Mouse (Mus musculus) liver, embryonic 12.5 days (tissue): ENCODE results near the gene Lin7c. TPM values are rescaled to one million over a fixed set of nuclear protein-coding genes. Genes with fewer than 3 reads are reported as not detected.
"Not testable (repeated sequence)": the region's sequence is repeated elsewhere in the genome, so short reads cannot be mapped to it uniquely, and the experiment has no call there.

ENCODE experiments used
- ATAC-seq: fragments of 200-750 bp; cut with Nextera tagmentation; 2 replicates; pipeline ENCODE4 v1.8.0; 2017; ENCODE audit warnings: moderate number of reproducible peaks, mild to moderate bottlenecking, moderate library complexity
- H3K27ac ChIP-seq: fragments of 300-500 bp; sonication (generic); 2 replicates; pipeline ENCODE4 v1.5.1; 2016; ENCODE audit warnings: mild to moderate bottlenecking
- H3K27me3 ChIP-seq: fragments of 300-500 bp; sonication (generic); replicated peaks from 2 replicates; pipeline ENCODE4 v1.6.1; 2016; ENCODE audit warnings: mild to moderate bottlenecking, moderate library complexity
- H3K36me3 ChIP-seq: fragments of 300-500 bp; sonication (generic); 2 replicates; pipeline ENCODE4 v1.6.1; 2016; ENCODE audit warnings: mild to moderate bottlenecking, moderate library complexity
- H3K4me1 ChIP-seq: fragments of 300-500 bp; sonication (generic); 2 replicates; pipeline ENCODE4 v1.6.1; 2016
- H3K4me2 ChIP-seq: fragments of 300-500 bp; sonication (generic); 2 replicates; pipeline ENCODE4 v1.6.1; 2016; ENCODE audit warnings: mild to moderate bottlenecking, moderate library complexity
- H3K4me3 ChIP-seq: fragments of 300-500 bp; sonication (generic); 2 replicates; pipeline ENCODE4 v1.5.1; 2016; ENCODE audit warnings: mild to moderate bottlenecking, moderate library complexity
- H3K9ac ChIP-seq: fragments of 300-500 bp; sonication (generic); 2 replicates; pipeline ENCODE4 v1.6.1; 2016; ENCODE audit warnings: mild to moderate bottlenecking, moderate library complexity
- H3K9me3 ChIP-seq: fragments of 300-500 bp; sonication (generic); replicated peaks from 2 replicates; pipeline ENCODE4 v1.6.1; 2016; ENCODE audit warnings: mild to moderate bottlenecking, moderate library complexity
- WGBS: fragments of 180-500 bp; shearing (Covaris S2); methylation state at CpG from one replicate; pipeline ENCODE4 v1.1.7; 2016; ENCODE audit not compliant: insufficient replicate concordance; 5-methylcytosine and 5-hydroxymethylcytosine counted together
- polyA plus RNA-seq: library from polyadenylated mRNA; unstranded; fragments of >200 nt; fragmentation: Nextera tagmentation; extraction: Ambion mirVana; gene quantifications from 2 replicates; pipeline ENCODE4 v1.2.1, GENCODE M21; 2016

Lin7c gene
- polyA plus RNA-seq = 29.9 and 31.6 TPM in 2 replicates

DNA sequence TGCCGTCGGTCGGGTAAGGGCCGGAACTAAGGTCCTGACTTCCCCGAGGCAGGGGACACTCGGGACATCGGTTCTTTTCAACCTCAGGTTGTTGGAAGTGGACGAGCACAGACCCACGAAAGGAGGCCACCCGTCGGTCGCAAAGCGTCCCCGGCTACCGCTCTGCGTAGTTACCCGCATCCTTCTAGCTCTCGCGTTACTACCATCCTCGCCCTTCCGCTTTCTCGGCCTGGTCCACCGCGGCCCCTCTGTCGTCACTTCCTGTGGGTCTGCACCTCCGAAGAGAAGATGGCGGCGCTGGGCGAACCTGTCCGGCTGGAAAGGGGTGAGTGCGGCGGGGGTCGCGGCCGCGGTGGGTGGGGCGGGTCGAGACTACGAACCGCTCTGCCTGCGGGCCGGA lies at the start of gene Lin7c:
TSS of gene Lin7c (plus strand) at position 257 of the 400 bp plus-strand sequence.
- Histone ChIP-seq H3K4me2 (peak within 1 kb of the TSS; percentile 85), H3K36me3 (peaks cover 16% of the 10 kb centered on the region), H3K9me3 (no peaks in the 10 kb centered on the region), H3K27me3 (peaks cover 3% of the 10 kb centered on the region; the same call in 1 of the 2 replicates), H3K4me1 (peaks cover 25% of the 10 kb centered on the region), H3K9ac (peak within 1 kb of the TSS; percentile 96), H3K4me3 (peak within 1 kb of the TSS; percentile 98), H3K27ac (peak within 1 kb of the TSS; percentile 87)
- WGBS = under 1% methylated on average over 42 of the region's 42 CpGs
- peak; percentile 100 for ATAC-seq

DNA sequence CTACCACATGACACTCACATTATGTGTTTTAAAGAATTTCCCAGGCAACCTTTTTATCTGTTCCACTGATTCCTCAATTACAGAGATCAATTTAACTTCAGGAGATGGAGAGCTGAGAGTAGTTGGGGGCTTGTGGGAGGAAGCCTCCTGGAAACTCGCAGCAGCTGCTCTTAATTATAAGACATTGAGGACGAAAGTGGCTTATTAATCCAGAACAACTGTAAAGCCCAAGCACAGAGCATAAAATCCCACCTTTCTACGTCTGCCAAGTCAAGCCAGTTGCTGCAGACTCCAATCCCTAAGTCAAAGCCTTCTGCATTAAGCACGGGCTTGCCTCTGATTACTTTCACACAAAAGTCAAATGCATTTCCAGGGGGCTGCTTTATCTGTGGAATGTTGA lies 44.3 kb upstream of the Lin7c start:
- WGBS = 38% methylated on average over 4 of the region's 4 CpGs
- H3K36me3 ChIP-seq = no peaks in the 10 kb centered on the region

DNA sequence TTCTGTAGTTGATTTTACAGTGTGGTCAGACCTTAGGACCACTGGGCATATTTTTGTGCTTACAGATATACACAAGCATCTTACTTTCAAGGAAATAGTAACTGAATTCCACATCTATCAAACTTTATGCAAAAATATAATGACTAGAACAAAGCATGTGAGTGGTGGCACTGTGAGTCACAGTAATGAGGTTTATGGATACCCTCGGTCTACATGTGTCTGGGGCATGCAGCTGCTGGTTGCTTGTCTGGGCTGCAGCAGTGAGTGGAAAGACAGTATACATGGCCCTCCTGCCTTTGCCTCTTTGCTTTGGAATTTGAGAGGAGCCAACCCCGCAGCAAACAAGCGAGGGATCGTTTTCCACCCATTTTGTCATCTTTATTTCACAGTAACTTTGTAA lies 42.3 kb upstream of the Lin7c start:
- WGBS = 60% methylated on average over 4 of the region's 4 CpGs

More for the DNA sequence above, 44.3 kb upstream of the Lin7c start:
- Histone ChIP-seq H3K4me3 (no peak overlapping the region), H3K9ac (no peak overlapping the region), H3K9me3 (no peaks in the 10 kb centered on the region), H3K27ac (no peak overlapping the region), H3K4me1 (no peaks in the 10 kb centered on the region), H3K4me2 (no peak overlapping the region), H3K27me3 (no peaks in the 10 kb centered on the region)
- ATAC-seq = no peak

DNA sequence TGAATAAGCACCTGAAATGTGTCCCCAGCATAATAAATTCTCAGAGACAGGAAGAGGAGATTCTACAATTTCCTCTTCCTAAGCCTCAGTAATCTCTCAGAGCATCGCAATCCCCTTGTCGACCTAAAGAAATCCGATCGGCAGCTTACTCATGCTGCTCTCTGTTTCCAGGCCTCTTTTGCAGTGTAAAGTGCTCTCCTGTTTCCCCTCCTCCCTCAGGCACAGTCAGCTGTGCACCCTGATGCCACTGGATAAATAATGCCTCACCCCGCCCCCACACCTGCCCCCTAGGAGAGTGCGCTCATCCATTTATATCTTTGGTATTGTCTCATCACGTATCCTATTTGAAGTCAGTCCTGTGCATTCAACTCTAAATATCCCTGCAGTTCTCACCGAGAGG lies 41.9 kb upstream of the Lin7c start:
- H3K4me1 ChIP-seq = no peaks in the 10 kb centered on the region
- H3K9me3 ChIP-seq = no peaks in the 10 kb centered on the region
- no peak overlapping the region for H3K4me2 ChIP-seq
- H3K4me3 ChIP-seq = no peak overlapping the region
- 56% methylated on average over 8 of the region's 8 CpGs for WGBS
- no peaks in the 10 kb centered on the region for H3K27me3 ChIP-seq
- ATAC-seq = no peak
- no peaks in the 10 kb centered on the region for H3K36me3 ChIP-seq
- no peak overlapping the region for H3K27ac ChIP-seq
- no peak overlapping the region for H3K9ac ChIP-seq

More for the DNA sequence above, 42.3 kb upstream of the Lin7c start:
- Histone ChIP-seq H3K27ac (no peak overlapping the region), H3K9me3 (no peaks in the 10 kb centered on the region), H3K4me3 (no peak overlapping the region), H3K9ac (no peak overlapping the region), H3K4me2 (no peak overlapping the region), H3K4me1 (no peaks in the 10 kb centered on the region), H3K36me3 (no peaks in the 10 kb centered on the region), H3K27me3 (no peaks in the 10 kb centered on the region)
- no peak for ATAC-seq

DNA sequence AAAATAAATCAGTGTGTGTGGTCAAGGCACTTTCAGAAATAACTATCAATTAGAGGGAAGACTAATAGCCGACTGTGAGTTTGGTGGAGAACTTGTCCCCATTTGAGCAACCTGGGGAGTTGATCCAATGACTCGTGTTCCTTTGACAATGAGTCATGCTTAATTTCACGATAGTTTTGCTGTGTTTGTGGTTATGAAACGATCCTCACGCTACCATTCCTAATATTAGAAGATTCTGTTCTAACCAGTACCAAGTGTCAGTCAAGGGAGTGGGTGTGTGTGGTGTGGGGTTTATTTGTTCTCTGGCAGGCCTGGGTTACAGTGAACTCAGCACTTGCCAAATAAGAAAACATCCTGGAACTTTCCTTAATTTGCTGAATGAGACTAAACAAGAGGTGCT lies 35.1 kb upstream of the Lin7c start:
- 67% methylated on average over 5 of the region's 5 CpGs for WGBS
- Histone ChIP-seq H3K4me2 (no peak overlapping the region), H3K9me3 (no peaks in the 10 kb centered on the region), H3K9ac (no peak overlapping the region), H3K4me1 (no peaks in the 10 kb centered on the region), H3K4me3 (no peak overlapping the region), H3K36me3 (no peaks in the 10 kb centered on the region), H3K27me3 (no peaks in the 10 kb centered on the region), H3K27ac (no peak overlapping the region)
- ATAC-seq = no peak

DNA sequence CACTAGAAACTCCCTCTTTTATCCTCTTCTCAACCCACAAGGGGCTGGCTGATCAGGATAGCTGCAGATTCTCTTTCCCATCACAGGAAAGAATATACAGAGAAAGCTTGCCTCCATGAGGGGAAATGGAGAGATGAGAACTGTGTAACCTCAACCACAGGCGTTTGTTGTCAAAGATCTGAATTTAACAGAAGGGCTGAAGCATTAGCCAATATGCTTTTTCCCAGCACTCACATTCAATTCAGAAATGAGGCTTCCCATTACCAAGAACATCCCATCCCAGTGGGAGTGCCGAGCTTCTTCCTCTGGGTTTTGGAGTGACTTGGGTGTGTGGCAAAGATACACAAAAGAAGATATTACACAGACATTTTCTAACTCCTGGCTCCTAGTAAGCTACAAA lies 31.0 kb upstream of the Lin7c start:
- ATAC-seq = no peak
- no peak overlapping the region for H3K27ac ChIP-seq
- H3K9ac ChIP-seq = no peak overlapping the region
- WGBS = 47% methylated on average over 2 of the region's 2 CpGs
- H3K4me2 ChIP-seq = no peak overlapping the region
- H3K36me3 ChIP-seq = no peaks in the 10 kb centered on the region
- no peaks in the 10 kb centered on the region for H3K4me1 ChIP-seq
- no peaks in the 10 kb centered on the region for H3K9me3 ChIP-seq
- no peak overlapping the region for H3K4me3 ChIP-seq
- no peaks in the 10 kb centered on the region for H3K27me3 ChIP-seq

DNA sequence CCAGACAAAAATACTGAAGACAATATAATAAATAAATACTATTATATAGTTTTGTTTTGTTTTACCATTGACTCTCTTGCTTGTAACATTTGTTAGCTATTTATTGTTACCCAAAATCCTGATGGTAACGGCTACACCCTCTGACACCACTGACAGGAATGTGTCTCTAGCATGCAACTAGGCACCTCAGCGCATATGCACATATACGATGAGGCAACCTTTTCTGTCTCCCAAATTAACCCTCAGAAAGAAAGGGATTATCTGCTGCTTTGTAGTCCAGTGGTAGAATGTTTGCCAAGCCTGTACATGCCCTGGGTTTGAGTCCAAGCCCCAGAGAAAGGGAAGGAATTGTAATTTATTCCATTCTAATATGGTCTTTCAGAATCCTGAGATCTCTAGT lies 29.8 kb upstream of the Lin7c start:
- WGBS = 65% methylated on average over 3 of the region's 3 CpGs
- no peak overlapping the region for H3K4me3 ChIP-seq
- no peaks in the 10 kb centered on the region for H3K36me3 ChIP-seq
- H3K27ac ChIP-seq = no peak overlapping the region
- H3K4me1 ChIP-seq = no peaks in the 10 kb centered on the region
- H3K9me3 ChIP-seq = no peaks in the 10 kb centered on the region
- no peak for ATAC-seq
- H3K27me3 ChIP-seq = no peaks in the 10 kb centered on the region
- H3K9ac ChIP-seq = no peak overlapping the region
- H3K4me2 ChIP-seq = no peak overlapping the region

DNA sequence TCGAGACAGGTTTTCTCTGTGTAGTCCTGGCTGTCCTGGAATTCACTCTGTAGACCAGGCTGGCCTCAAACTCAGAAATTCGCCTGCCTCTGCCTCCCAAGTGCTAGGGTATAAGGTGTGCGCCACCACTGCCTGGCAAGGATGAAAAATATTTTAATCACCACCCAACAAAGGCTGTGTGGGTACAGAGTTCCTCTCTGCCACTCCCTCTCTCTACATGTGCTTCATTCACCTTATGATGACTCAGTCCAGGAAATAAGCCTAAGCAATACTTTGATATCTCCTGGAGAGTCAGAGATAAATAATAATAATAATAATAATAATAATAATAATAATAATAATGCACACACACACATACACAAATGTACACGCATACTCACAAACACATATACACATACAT lies 11.2 kb upstream of the Lin7c start:
- not testable (repeated sequence) for ATAC-seq, H3K27ac ChIP-seq, H3K9me3 ChIP-seq, H3K9ac ChIP-seq, H3K27me3 ChIP-seq, H3K36me3 ChIP-seq, H3K4me2 ChIP-seq, H3K4me1 ChIP-seq, H3K4me3 ChIP-seq
- WGBS = 58% methylated on average over 4 of the region's 4 CpGs

DNA sequence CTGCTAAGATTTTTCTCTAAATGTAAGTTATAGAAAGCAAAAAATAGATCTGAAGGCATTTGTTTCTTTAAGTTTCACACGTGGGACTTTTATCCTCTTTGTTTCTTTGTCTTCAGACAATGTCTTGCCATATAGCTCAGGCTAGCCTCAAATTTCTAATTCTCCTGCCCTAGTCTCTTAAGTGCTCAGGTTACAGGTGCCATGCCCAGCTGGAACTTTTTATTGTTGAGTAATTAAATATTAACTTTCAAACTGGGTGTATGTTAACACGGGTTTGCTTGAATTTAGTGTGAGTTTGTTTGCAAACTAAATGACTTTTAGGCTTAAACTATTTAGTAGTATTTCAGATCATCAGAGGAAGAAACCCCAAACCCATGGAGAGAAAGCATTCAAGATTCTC lies 9.5 kb upstream of the Lin7c start:
- H3K4me3 ChIP-seq = no peak overlapping the region
- no peak for ATAC-seq
- no peaks in the 10 kb centered on the region; the same call in 1 of the 2 replicates for H3K27me3 ChIP-seq
- H3K4me1 ChIP-seq = no peaks in the 10 kb centered on the region
- no peaks in the 10 kb centered on the region for H3K9me3 ChIP-seq
- H3K36me3 ChIP-seq = no peaks in the 10 kb centered on the region
- no peak overlapping the region for H3K27ac ChIP-seq
- no peak overlapping the region for H3K4me2 ChIP-seq
- WGBS = 37% methylated on average over 2 of the region's 2 CpGs
- no peak overlapping the region for H3K9ac ChIP-seq

DNA sequence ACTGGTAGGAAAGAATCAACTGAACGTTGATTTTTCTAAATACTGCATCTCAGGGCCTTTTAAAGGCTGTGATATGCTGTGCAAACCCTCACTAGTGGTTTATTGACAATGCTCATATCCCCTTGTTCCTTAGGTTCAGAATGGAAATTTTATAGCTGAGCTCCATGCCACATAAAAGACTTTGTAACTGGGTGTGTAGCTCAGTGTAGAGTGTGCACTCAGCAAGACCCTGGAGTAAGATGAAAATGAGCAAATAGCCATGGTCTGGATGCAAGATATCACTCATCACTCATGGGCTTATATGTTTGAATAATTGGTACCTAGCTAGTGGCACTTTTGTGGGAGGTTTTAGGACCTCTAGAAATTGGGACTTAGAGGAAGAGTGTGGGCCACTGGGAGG lies 9.0 kb upstream of the Lin7c start:
- Histone ChIP-seq H3K4me1 (no peaks in the 10 kb centered on the region), H3K36me3 (no peaks in the 10 kb centered on the region), H3K27ac (no peak overlapping the region), H3K9me3 (no peaks in the 10 kb centered on the region), H3K27me3 (peaks cover 3% of the 10 kb centered on the region; the same call in 1 of the 2 replicates), H3K4me3 (no peak overlapping the region), H3K4me2 (no peak overlapping the region), H3K9ac (no peak overlapping the region)
- no peak for ATAC-seq
- 42% methylated on average over 1 of the region's 1 CpGs for WGBS

DNA sequence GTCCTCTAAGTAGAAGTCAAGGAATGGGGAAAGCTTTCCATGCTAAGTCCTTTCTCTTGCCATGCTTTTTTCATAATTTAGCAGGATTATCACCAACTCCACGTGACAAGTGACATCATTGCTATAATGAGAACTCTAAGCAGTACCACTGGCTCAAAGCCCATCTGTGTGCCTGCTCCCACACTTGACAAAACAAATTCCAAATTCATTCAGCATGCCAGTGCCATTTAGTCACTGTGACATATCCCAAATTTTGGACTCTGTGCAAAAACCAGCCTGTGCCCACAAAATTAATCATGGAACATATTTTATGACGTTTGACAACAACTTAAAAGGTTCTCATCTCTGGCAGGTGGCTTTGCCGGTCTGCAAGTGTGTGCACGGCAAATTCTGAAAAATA lies 6.5 kb upstream of the Lin7c start:
- 56% methylated on average over 4 of the region's 4 CpGs for WGBS
- Histone ChIP-seq H3K27ac (no peak overlapping the region), H3K9ac (no peak overlapping the region), H3K9me3 (no peaks in the 10 kb centered on the region), H3K4me1 (no peaks in the 10 kb centered on the region), H3K4me3 (no peak overlapping the region), H3K4me2 (no peak overlapping the region), H3K27me3 (peaks cover 3% of the 10 kb centered on the region; the same call in 1 of the 2 replicates), H3K36me3 (no peaks in the 10 kb centered on the region)
- no peak for ATAC-seq

DNA sequence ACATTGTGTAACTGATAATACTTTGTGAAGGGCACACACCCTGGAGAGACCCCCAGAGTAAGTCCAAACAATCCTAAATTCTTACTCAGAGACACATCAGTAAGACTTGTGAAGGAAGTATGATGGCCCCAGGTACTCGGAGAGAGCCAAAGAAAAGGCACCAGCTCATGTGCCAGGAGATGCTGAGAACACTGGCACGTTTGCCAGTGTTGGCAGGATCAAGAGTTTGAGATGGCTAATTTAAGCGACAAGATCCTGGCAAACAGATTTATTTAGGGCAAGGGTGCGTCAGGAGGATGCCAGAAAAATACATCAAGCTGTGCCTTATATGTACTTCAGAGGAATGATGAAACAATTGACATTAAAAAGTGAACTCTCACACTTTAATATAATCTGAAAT lies 6.1 kb upstream of the Lin7c start:
- H3K4me1 ChIP-seq = no peaks in the 10 kb centered on the region
- no peak overlapping the region for H3K9ac ChIP-seq
- H3K36me3 ChIP-seq = no peaks in the 10 kb centered on the region
- peaks cover 3% of the 10 kb centered on the region; the same call in 1 of the 2 replicates for H3K27me3 ChIP-seq
- no peaks in the 10 kb centered on the region for H3K9me3 ChIP-seq
- H3K27ac ChIP-seq = no peak overlapping the region
- ATAC-seq = no peak
- no peak overlapping the region for H3K4me2 ChIP-seq
- WGBS = 43% methylated on average over 4 of the region's 4 CpGs
- H3K4me3 ChIP-seq = no peak overlapping the region

DNA sequence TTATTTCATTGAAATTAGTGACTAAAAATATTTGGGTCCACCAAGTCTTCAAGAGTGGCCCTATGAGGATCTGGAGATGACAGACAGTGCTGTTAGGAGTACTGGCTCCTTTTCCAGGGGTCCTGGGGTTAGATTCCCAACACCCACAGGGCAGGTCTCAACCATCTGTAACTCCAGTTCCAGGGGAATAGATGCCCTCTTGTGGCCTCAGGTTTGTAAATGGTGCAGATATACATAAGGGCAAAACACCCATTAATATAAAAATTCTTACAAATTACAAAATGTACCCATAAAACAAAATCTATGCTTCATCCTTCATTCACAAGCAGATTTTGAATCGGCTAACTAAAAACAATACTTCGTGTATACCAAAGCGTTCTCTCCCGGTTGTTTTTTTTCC lies 585 bp upstream of the Lin7c start:
- peaks cover 10% of the 10 kb centered on the region for H3K36me3 ChIP-seq
- H3K4me3 ChIP-seq = peak overlapping the region; percentile 98
- ATAC-seq = no peak
- peaks cover 3% of the 10 kb centered on the region; the same call in 1 of the 2 replicates for H3K27me3 ChIP-seq
- peaks cover 25% of the 10 kb centered on the region for H3K4me1 ChIP-seq
- peak overlapping the region; percentile 85 for H3K4me2 ChIP-seq
- peak overlapping the region; percentile 96 for H3K9ac ChIP-seq
- no peaks in the 10 kb centered on the region for H3K9me3 ChIP-seq
- WGBS = 37% methylated on average over 4 of the region's 4 CpGs
- no peak overlapping the region; the same call in 1 of the 2 replicates for H3K27ac ChIP-seq
